Mouse (Mus musculus): ENCODE results near the gene Bend5. TPM values are rescaled to one million over a fixed set of nuclear protein-coding genes. Genes with fewer than 3 reads are reported as not detected.

Gene Bend5
- polyA plus RNA-seq, 1 experiment from 2014 or later: 63.6 TPM

DNA sequence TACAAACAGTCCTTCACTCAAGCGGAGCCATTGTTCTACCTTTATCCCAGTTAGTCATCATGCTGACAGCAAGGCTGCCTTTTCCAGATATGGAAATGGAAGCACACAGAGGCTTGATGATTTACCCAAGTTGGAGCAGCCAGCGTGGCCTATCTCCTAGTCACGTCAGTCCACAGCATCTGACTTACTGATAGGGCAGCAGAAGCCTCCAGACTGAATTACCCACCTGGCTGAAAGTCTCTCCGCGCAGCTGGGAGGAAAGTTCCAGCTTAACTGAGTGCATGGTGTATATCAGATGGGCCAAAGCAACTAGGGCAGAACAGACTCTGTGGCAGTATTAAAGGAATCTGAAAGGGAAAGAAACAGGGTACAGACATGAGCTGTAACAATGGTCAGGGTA lies 68.7 kb downstream of the Bend5 start:
- H3K27ac ChIP-seq (replicated peaks; ENCODE audit: low read depth, low read length): no peak overlapping the region
- no peak for DNase-seq (ENCODE audit: low spot score)
- H3K9me3 ChIP-seq (ENCODE audit: control insufficient read depth, low read length): no peaks in the 10 kb centered on the region
- H3K27me3 ChIP-seq (replicated peaks; ENCODE audit: control insufficient read depth, insufficient read depth, low read length): no peaks in the 10 kb centered on the region
- no peak for ATAC-seq (ENCODE audit: low read depth)
- H3K4me1 ChIP-seq (ENCODE audit: control insufficient read depth, insufficient read depth, low read length): peaks cover 6% of the 10 kb centered on the region; the same call in 1 of the 2 replicates
- no peak overlapping the region for H3K4me3 ChIP-seq (ENCODE audit: low read depth, low read length)
- no peaks in the 10 kb centered on the region for H3K36me3 ChIP-seq (ENCODE audit: control insufficient read depth, insufficient read depth, low read length)
- no peak overlapping the region for H3K9ac ChIP-seq (ENCODE audit: low read depth, low read length)
- no peak overlapping the region for H3K4me2 ChIP-seq (ENCODE audit: low read depth, low read length)
- WGBS: 88% methylated on average over 5 of the region's 5 CpGs

DNA sequence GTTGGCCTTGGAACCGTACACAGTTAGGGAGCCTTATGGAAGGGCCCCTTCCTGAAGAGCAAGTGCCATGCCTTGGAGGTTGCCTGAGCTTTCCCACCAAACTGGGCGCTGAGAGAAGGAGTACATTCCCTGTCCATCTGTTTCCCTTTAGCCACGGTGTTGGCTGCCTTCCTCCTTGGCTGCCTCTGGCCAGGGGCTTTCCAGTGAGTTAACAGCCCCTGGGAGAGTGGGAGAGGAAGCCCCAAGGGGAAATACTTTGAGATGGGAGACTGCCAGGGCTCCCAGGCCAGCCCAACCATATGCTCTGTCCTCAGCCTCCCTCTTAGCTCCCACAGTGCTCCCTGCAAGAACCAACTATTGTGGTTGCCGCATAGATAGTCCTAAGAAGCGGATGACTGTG lies 70.4 kb downstream of the Bend5 start:
- 38% methylated on average over 5 of the region's 5 CpGs for WGBS
- Histone ChIP-seq H3K9ac (ENCODE audit: low read depth, low read length) (no peak overlapping the region), H3K27me3 (replicated peaks; ENCODE audit: control insufficient read depth, insufficient read depth, low read length) (no peaks in the 10 kb centered on the region), H3K9me3 (ENCODE audit: control insufficient read depth, low read length) (no peaks in the 10 kb centered on the region), H3K4me3 (ENCODE audit: low read depth, low read length) (no peak overlapping the region), H3K4me1 (ENCODE audit: control insufficient read depth, insufficient read depth, low read length) (peaks cover 6% of the 10 kb centered on the region; the same call in 1 of the 2 replicates), H3K36me3 (ENCODE audit: control insufficient read depth, insufficient read depth, low read length) (no peaks in the 10 kb centered on the region), H3K4me2 (ENCODE audit: low read depth, low read length) (no peak overlapping the region), H3K27ac (replicated peaks; ENCODE audit: low read depth, low read length) (no peak overlapping the region)
- ATAC-seq (ENCODE audit: low read depth) (peak; percentile 73), DNase-seq (ENCODE audit: low spot score) (peak; percentile 59)

DNA sequence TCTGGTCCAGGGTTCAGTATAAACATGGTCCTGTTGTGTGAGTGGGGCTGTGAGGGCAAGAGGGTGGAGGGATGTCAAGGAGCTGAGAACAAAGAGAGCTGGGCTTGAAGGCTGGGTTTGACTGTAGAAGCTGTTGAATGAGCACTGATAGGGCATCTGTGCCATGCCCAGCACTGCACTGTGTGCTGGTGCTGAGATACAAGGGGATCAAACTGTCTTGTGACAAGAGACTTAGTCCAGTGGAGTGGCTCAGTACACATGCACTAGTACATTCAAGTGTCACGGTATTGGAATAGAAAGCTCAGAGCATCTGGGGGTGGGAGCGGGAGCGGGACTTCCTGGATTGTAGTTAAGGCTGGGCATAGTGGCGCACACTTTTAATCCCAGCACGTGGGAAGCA lies 71.4 kb downstream of the Bend5 start:
- H3K9me3 ChIP-seq (ENCODE audit: control insufficient read depth, low read length): no peaks in the 10 kb centered on the region
- no peaks in the 10 kb centered on the region for H3K36me3 ChIP-seq (ENCODE audit: control insufficient read depth, insufficient read depth, low read length)
- H3K4me1 ChIP-seq (ENCODE audit: control insufficient read depth, insufficient read depth, low read length): peaks cover 6% of the 10 kb centered on the region; the same call in 1 of the 2 replicates
- H3K9ac ChIP-seq (ENCODE audit: low read depth, low read length): no peak overlapping the region
- no peak overlapping the region for H3K27ac ChIP-seq (replicated peaks; ENCODE audit: low read depth, low read length)
- no peak overlapping the region for H3K4me3 ChIP-seq (ENCODE audit: low read depth, low read length)
- WGBS: 61% methylated on average over 5 of the region's 5 CpGs
- H3K4me2 ChIP-seq (ENCODE audit: low read depth, low read length): no peak overlapping the region
- DNase-seq (ENCODE audit: low spot score): no peak
- ATAC-seq (ENCODE audit: low read depth): no peak
- H3K27me3 ChIP-seq (replicated peaks; ENCODE audit: control insufficient read depth, insufficient read depth, low read length): no peaks in the 10 kb centered on the region

DNA sequence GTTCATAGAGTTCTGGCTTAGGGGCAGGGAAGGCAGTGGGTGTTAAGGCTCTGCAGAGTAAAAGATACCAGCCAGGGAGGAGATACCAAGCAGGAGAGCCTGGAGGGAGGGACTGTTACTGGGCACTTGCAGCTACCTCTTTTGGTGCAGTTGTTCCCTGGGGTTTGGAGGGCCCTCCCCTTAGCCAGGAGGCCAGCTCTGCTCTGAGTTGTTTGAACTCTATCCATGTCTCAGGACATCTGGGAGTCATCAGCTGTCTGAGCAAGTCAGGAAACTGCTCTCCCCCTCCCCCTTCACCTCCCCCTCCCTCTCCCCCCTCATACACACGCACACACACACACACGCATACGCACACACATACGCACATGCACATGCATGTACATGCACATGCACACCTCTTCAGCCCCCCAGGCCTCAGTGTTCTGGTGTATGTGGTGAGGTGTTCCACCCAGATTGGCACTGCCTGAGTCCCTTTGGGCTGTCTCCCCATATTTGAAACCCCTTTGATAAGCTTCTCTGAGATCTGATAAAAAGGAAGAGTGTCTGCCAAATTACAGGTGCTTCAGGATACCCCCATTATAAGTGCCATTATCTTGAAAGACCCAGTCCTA lies 72.5 kb downstream of the Bend5 start:
- Histone ChIP-seq H3K9me3 (ENCODE audit: control insufficient read depth, low read length) (no peaks in the 10 kb centered on the region), H3K4me3 (ENCODE audit: low read depth, low read length) (no peak overlapping the region), H3K4me2 (ENCODE audit: low read depth, low read length) (no peak overlapping the region), H3K36me3 (ENCODE audit: control insufficient read depth, insufficient read depth, low read length) (no peaks in the 10 kb centered on the region), H3K27ac (replicated peaks; ENCODE audit: low read depth, low read length) (no peak overlapping the region), H3K27me3 (replicated peaks; ENCODE audit: control insufficient read depth, insufficient read depth, low read length) (no peaks in the 10 kb centered on the region), H3K4me1 (ENCODE audit: control insufficient read depth, insufficient read depth, low read length) (peaks cover 6% of the 10 kb centered on the region; the same call in 1 of the 2 replicates), H3K9ac (ENCODE audit: low read depth, low read length) (no peak overlapping the region)
- DNase-seq (ENCODE audit: low spot score) (no peak), ATAC-seq (ENCODE audit: low read depth) (0 out of 2 replicates have a peak, but pooled peaks have one; percentile 12)
- 65% methylated on average over 4 of the region's 4 CpGs for WGBS

DNA sequence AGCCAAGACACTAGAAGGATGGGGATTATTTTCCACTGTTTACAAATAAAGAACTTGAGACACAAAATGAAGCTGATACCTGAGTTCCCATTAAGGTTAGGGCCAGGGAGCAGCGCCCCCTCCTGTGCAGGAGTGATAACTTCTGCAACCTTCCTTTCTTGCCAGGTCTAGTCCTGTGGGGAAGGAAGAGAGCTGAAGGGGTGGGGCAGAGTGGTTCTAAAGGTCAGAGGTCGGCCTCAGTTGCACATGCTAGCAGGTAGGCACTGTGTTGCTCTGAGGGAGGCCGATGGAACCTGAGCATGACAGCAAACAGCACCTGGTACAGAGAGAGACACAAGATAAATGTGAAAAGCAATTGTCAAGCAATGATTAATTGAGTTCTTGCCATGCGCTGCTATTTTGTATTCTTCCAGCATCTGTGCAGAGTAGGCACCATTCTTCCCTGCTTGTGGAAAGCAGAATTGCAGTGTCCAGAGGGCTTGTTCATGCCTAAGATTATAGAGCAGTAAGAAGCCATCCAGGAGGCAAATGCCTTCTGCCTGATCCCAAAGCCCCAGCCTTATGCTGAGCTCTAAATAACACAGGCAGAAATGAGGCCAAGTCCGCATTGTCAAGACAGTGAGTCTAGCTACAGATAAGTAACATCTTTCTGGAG lies 79.1 kb downstream of the Bend5 start:
- Histone ChIP-seq H3K4me2 (ENCODE audit: low read depth, low read length) (no peak overlapping the region), H3K4me1 (ENCODE audit: control insufficient read depth, insufficient read depth, low read length) (no peaks in the 10 kb centered on the region), H3K36me3 (ENCODE audit: control insufficient read depth, insufficient read depth, low read length) (no peaks in the 10 kb centered on the region), H3K9me3 (ENCODE audit: control insufficient read depth, low read length) (no peaks in the 10 kb centered on the region), H3K9ac (ENCODE audit: low read depth, low read length) (no peak overlapping the region), H3K4me3 (ENCODE audit: low read depth, low read length) (no peak overlapping the region), H3K27me3 (replicated peaks; ENCODE audit: control insufficient read depth, insufficient read depth, low read length) (no peaks in the 10 kb centered on the region), H3K27ac (replicated peaks; ENCODE audit: low read depth, low read length) (no peak overlapping the region)
- no peak for DNase-seq (ENCODE audit: low spot score)
- no peak for ATAC-seq (ENCODE audit: low read depth)
- 53% methylated on average over 5 of the region's 5 CpGs for WGBS

DNA sequence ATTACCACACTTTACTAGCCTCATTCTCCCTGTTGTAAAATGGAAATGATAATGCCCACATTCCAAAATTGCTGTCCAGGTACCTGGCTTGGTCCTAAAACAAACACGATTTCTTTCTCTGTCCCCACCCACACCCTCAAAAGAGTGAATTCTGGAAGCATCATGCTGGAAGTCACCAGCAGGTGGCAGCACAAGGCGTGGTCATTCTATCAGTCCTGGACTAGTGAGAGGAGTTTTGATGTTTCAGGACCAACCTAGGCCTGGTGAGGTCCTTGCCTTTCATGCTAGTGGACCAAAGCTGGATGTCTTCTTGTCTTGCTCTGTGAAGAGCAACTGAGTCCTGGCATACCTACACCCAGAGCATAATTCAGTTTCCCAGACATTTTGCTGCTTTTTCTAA lies 81.1 kb downstream of the Bend5 start:
- Histone ChIP-seq H3K4me1 (ENCODE audit: control insufficient read depth, insufficient read depth, low read length) (no peaks in the 10 kb centered on the region), H3K9ac (ENCODE audit: low read depth, low read length) (no peak overlapping the region), H3K36me3 (ENCODE audit: control insufficient read depth, insufficient read depth, low read length) (no peaks in the 10 kb centered on the region), H3K4me3 (ENCODE audit: low read depth, low read length) (no peak overlapping the region), H3K4me2 (ENCODE audit: low read depth, low read length) (no peak overlapping the region), H3K9me3 (ENCODE audit: control insufficient read depth, low read length) (no peaks in the 10 kb centered on the region), H3K27ac (replicated peaks; ENCODE audit: low read depth, low read length) (no peak overlapping the region), H3K27me3 (replicated peaks; ENCODE audit: control insufficient read depth, insufficient read depth, low read length) (no peaks in the 10 kb centered on the region)
- ATAC-seq (ENCODE audit: low read depth): peak; percentile 47; the same call in 1 of the 2 replicates
- peak; percentile 43 for DNase-seq (ENCODE audit: low spot score)
- WGBS: 7% methylated on average over 2 of the region's 2 CpGs

DNA sequence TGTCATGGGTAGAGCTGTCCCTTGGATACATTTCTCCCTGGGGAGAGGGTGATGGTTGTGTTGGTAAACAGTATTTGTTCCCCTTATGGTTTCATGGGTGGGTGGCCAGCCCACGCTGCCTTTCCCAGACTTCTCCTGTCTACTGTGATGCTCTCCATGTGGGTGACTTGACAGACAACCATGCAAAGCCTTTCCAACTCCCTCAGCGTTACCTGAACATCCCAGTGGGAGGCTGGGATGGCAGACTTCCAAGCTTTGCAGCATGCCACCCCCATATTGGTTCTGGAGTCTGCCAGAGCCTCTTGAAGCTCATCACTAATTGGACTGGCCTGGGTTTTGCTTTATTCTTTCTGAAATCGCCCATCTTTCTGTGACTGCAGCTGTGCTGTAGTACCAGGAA lies 83.9 kb downstream of the Bend5 start:
- 51% methylated on average over 3 of the region's 3 CpGs for WGBS
- Histone ChIP-seq H3K27me3 (replicated peaks; ENCODE audit: control insufficient read depth, insufficient read depth, low read length) (no peaks in the 10 kb centered on the region), H3K9me3 (ENCODE audit: control insufficient read depth, low read length) (no peaks in the 10 kb centered on the region), H3K36me3 (ENCODE audit: control insufficient read depth, insufficient read depth, low read length) (no peaks in the 10 kb centered on the region), H3K27ac (replicated peaks; ENCODE audit: low read depth, low read length) (no peak overlapping the region), H3K4me3 (ENCODE audit: low read depth, low read length) (no peak overlapping the region), H3K9ac (ENCODE audit: low read depth, low read length) (no peak overlapping the region), H3K4me2 (ENCODE audit: low read depth, low read length) (no peak overlapping the region), H3K4me1 (ENCODE audit: control insufficient read depth, insufficient read depth, low read length) (no peaks in the 10 kb centered on the region)
- DNase-seq (ENCODE audit: low spot score) (no peak), ATAC-seq (ENCODE audit: low read depth) (no peak)

DNA sequence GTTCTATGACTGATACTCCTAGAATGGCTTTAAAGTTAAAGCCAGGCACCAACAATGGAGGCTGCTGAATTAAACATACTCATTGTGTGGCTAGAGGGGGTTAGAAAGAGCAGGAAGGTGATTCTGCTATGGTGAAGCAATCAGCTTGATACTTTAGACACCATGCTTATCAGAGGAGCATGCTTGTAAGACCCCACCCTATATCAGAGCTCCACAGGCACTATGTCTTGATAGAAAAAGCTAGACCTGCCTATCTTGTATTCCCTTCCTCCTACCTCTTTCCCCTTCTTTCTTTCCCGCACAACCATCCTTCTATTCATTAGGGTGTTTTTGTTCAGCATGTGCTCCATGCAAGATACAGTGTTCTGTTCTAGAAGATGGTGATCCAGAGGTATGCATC lies 86.6 kb downstream of the Bend5 start:
- 91% methylated on average over 1 of the region's 1 CpGs for WGBS
- ATAC-seq (ENCODE audit: low read depth): no peak
- H3K4me3 ChIP-seq (ENCODE audit: low read depth, low read length): no peak overlapping the region
- DNase-seq (ENCODE audit: low spot score): no peak
- H3K4me1 ChIP-seq (ENCODE audit: control insufficient read depth, insufficient read depth, low read length): no peaks in the 10 kb centered on the region
- H3K9ac ChIP-seq (ENCODE audit: low read depth, low read length): no peak overlapping the region
- no peak overlapping the region for H3K4me2 ChIP-seq (ENCODE audit: low read depth, low read length)
- no peaks in the 10 kb centered on the region for H3K36me3 ChIP-seq (ENCODE audit: control insufficient read depth, insufficient read depth, low read length)
- H3K27me3 ChIP-seq (replicated peaks; ENCODE audit: control insufficient read depth, insufficient read depth, low read length): no peaks in the 10 kb centered on the region
- H3K27ac ChIP-seq (replicated peaks; ENCODE audit: low read depth, low read length): no peak overlapping the region
- H3K9me3 ChIP-seq (ENCODE audit: control insufficient read depth, low read length): no peaks in the 10 kb centered on the region
